13 mouse cellular contexts compared by ENCODE assay signal in genomic region chr7:129810141-129810540, GRCm38 (mm10).
A peak's percentile ranks its signal among the peaks of the same experiment; 100 is the strongest.
DNase-seq lines count a peak whose midpoint lies in the region; ATAC-seq and TF ChIP-seq lines count a peak whose summit lies in the region.
"Had no signal": no experiment of that assay in that cellular context is flagged by ENCODE, and none has a peak within 500 bp of the region (broad histone marks: within the 10 kb centered on the region; RNA-seq: fewer than 3 reads in every experiment).

No protein-coding gene starts in this region.

- peaks cover 2% of the 10 kb centered on the region; the same call in 1 of the 2 replicates for H3K4me1 ChIP-seq in lung, embryonic 16.5 days (replicated peaks; ENCODE audit: control insufficient read depth, insufficient read depth, low read length)
- no peaks in the 10 kb centered on the region; the same call in 1 of the 2 replicates for H3K4me1 ChIP-seq in lung, adult 2 months (ENCODE audit: control insufficient read depth, insufficient read depth, low read length)
- H3K4me1 ChIP-seq in limb, embryonic 12.5 days (replicated peaks), result peaks cover 12% of the 10 kb centered on the region
- H3K4me1 ChIP-seq: hindbrain, embryonic 13.5 days had no signal

- 0 out of 2 replicates have a peak overlapping the region, but pooled peaks have one; percentile 1 for H3K27ac ChIP-seq in lung, embryonic 16.5 days (ENCODE audit: low read length)
- H3K27ac ChIP-seq in limb, embryonic 12.5 days, result peak overlapping the region; percentile 85
- H3K27ac ChIP-seq: hindbrain, embryonic 13.5 days had no signal

- TF ChIP-seq POLR2A in lung, adult 2 months (IDR thresholded peaks at IDR 0.05; ENCODE audit: borderline replicate concordance, extremely low read depth, low read depth, low read length), result no peak

- WGBS in lung, embryonic 16.5 days, result 17% methylated on average over 9 of the region's 9 CpGs
- WGBS in lung, adult 2 months, result 41% methylated on average over 9 of the region's 9 CpGs
- 46% methylated on average over 9 of the region's 9 CpGs for WGBS in limb, embryonic 12.5 days

- no peaks in the 10 kb centered on the region for H3K36me3 ChIP-seq in lung, embryonic 16.5 days (ENCODE audit: control insufficient read depth, insufficient read depth, low read length)
- no peaks in the 10 kb centered on the region for H3K36me3 ChIP-seq in limb, embryonic 12.5 days
- H3K36me3 ChIP-seq: hindbrain, embryonic 13.5 days had no signal

- no peak overlapping the region for H3K4me3 ChIP-seq in lung, embryonic 16.5 days (ENCODE audit: low read length)
- H3K4me3 ChIP-seq in lung, adult 2 months (replicated peaks; ENCODE audit: extremely low read depth, low read depth, low read length), result no peak overlapping the region
- H3K4me3 ChIP-seq in limb, embryonic 12.5 days (replicated peaks), result no peak overlapping the region
- H3K4me3 ChIP-seq: hindbrain, embryonic 13.5 days had no signal

- intact Hi-C loops in heart, postnatal 10 days (cut with DNase I), result no loop called here

- H3K9me3 ChIP-seq in lung, embryonic 16.5 days (ENCODE audit: control insufficient read depth, low read length), result no peaks in the 10 kb centered on the region
- H3K9me3 ChIP-seq in limb, embryonic 12.5 days, result no peaks in the 10 kb centered on the region
- H3K9me3 ChIP-seq: hindbrain, embryonic 13.5 days had no signal

- DNase-seq in heart, postnatal 10 days, result peak; percentile 30
- no peak for DNase-seq in heart, adult 8-10 months (ENCODE audit: low spot score)
- no peak for DNase-seq in lung, adult 2 months
- DNase-seq in thymus, postnatal 10 days (ENCODE audit: low spot score in 2 of 2), result no peak
- no peak for DNase-seq in kidney, postnatal 36 days
- DNase-seq: adrenal gland, postnatal 25 days; cerebellum, postnatal 14 days; gastrocnemius, postnatal 10 days; kidney, postnatal 14 days; thymus, postnatal 14 days had no signal

- no peaks in the 10 kb centered on the region for H3K27me3 ChIP-seq in lung, embryonic 16.5 days (ENCODE audit: control insufficient read depth, insufficient read depth, low read depth, low read length)
- H3K27me3 ChIP-seq in limb, embryonic 12.5 days, result 0 out of 2 replicates have a peak, but pooled peaks cover 3% of the 10 kb centered on the region
- H3K27me3 ChIP-seq: hindbrain, embryonic 13.5 days had no signal

- H3K4me2 ChIP-seq in lung, embryonic 16.5 days (ENCODE audit: low read depth, low read length), result no peak overlapping the region
- no peak overlapping the region for H3K4me2 ChIP-seq in limb, embryonic 12.5 days
- H3K4me2 ChIP-seq: hindbrain, embryonic 13.5 days had no signal

- TF ChIP-seq CTCF in lung, adult 2 months (IDR thresholded peaks at IDR 0.05; ENCODE audit: insufficient read depth, low read length), result no peak

- no peak overlapping the region for H3K9ac ChIP-seq in lung, embryonic 16.5 days (ENCODE audit: low read length)
- no peak overlapping the region for H3K9ac ChIP-seq in limb, embryonic 12.5 days (replicated peaks)
- H3K9ac ChIP-seq: hindbrain, embryonic 13.5 days had no signal

- peak; percentile 66 for ATAC-seq in lung, embryonic 16.5 days (ENCODE audit: low read depth)
- no peak for ATAC-seq in limb, embryonic 12.5 days (ENCODE audit: insufficient number of reproducible peaks, insufficient read depth, low FRiP score, low TSS enrichment, low read depth)

Comparison
In these comparisons a context has a peak if more than half of its experiments do, and no peak if none do; other contexts are left out.
1. DNase-seq: peak in heart, postnatal 10 days (2 of 2); none in heart, adult 8-10 months (single experiment), lung, adult 2 months (single experiment), thymus, postnatal 10 days (0 of 2) and kidney, postnatal 36 days (0 of 2).